Mouse (Mus musculus) frontal cortex, postnatal 25 days (tissue): ENCODE data around the gene Gm14862.

Experiments used
- DNase-seq, 2 experiments: peaks; one replicate each; pipeline ENCODE4 v3.0.0; 2022; ENCODE audit warnings: low spot score in 2 of 2

Gene Gm14862

GRCm38 (mm10) chrX:9222412-9223221 lies 34.1 kb downstream of the Gm14862 start:
- DNase-seq: no peak

GRCm38 (mm10) chrX:9221736-9222135 lies 35.0 kb downstream of the Gm14862 start:
- no peak for DNase-seq

GRCm38 (mm10) chrX:9221206-9221605 lies 35.5 kb downstream of the Gm14862 start:
- DNase-seq: peak; percentile 19 to 21

- no peak for DNase-seq
These were observed 37.1 kb downstream of the Gm14862 start for GRCm38 (mm10) chrX:9219570-9219969.

GRCm38 (mm10) chrX:9216244-9216643 lies 40.5 kb downstream of the Gm14862 start:
- DNase-seq: no peak

- DNase-seq: no peak
These were observed 51.6 kb downstream of the Gm14862 start for GRCm38 (mm10) chrX:9205121-9205520.

- no peak for DNase-seq
These were observed 53.8 kb downstream of the Gm14862 start for GRCm38 (mm10) chrX:9202781-9203405.

GRCm38 (mm10) chrX:9201954-9202353 lies 54.7 kb downstream of the Gm14862 start:
- no peak for DNase-seq
